Mouse (Mus musculus) cortical plate, adult 2 months (tissue): ENCODE data around the gene Bmpr2.

Source experiments
- CTCF ChIP-seq: fragments of 200-500 bp; IDR thresholded peaks from 2 replicates; pipeline ENCODE4 v1.5.1; 2011; ENCODE audit warnings: mild to moderate bottlenecking, control low read depth, low read length; ENCODE audit not compliant: insufficient read depth; ENCODE audit errors: extremely low read depth
- POLR2A ChIP-seq: fragments of 200-500 bp; IDR thresholded peaks from 2 replicates; pipeline ENCODE4 v1.6.1; 2011; ENCODE audit warnings: mild to moderate bottlenecking, low read length, control low read depth; ENCODE audit not compliant: insufficient read depth; ENCODE audit errors: extremely low read depth

- TF ChIP-seq CTCF: no peak
- TF ChIP-seq POLR2A: no peak
Observed at GRCm38 (mm10) chr1:59764407-59764971, 1.3 kb downstream of the Bmpr2 start.
